Mouse (Mus musculus) E14TG2a.4 (cell line): Measurements from ENCODE around the gene Krtap9-3.

ENCODE experiments used
- H3K27me3 ChIP-seq: 2 replicates; pipeline ENCODE4 v1.6.1; 2014; ENCODE audit warnings: low read length, control low read depth; ENCODE audit not compliant: insufficient read depth
- H3K36me3 ChIP-seq: 2 replicates; pipeline ENCODE4 v1.6.1; 2014; ENCODE audit warnings: low read length, control low read depth; ENCODE audit not compliant: insufficient read depth
- H3K4me1 ChIP-seq: replicated peaks from 2 replicates; pipeline ENCODE4 v1.6.1; 2014; ENCODE audit warnings: low read depth, low read length, control low read depth
- H3K4me3 ChIP-seq: replicated peaks from 2 replicates; pipeline ENCODE4 v1.5.1; 2014; ENCODE audit warnings: mild to moderate bottlenecking, low read length
- H3K9me3 ChIP-seq: 2 replicates; pipeline ENCODE4 v1.6.1; 2014; ENCODE audit warnings: low read length, control low read depth
- CTCF ChIP-seq: conservative IDR thresholded peaks from 2 replicates; pipeline ENCODE4 v1.5.1; 2014; ENCODE audit warnings: low read length
- NANOG ChIP-seq: IDR thresholded peaks from 2 replicates; pipeline ENCODE4 v1.6.1; 2014; ENCODE audit warnings: borderline replicate concordance, low read length, mixed read lengths
- POU5F1 ChIP-seq: IDR thresholded peaks from 2 replicates; pipeline ENCODE4 v1.6.1; 2014; ENCODE audit warnings: low read length, borderline replicate concordance

Krtap9-3 gene

GRCm38 (mm10) chr11:99581051-99581450 is 16.9 kb downstream of the Krtap9-3 start:
- H3K27me3 ChIP-seq: no peaks in the 10 kb centered on the region

GRCm38 (mm10) chr11:99580636-99581035 is 17.3 kb downstream of the Krtap9-3 start, which contains the start of gene Krtap1-5:
TSS of gene Krtap1-5 (minus strand) at chr11:99581016.
- TF ChIP-seq CTCF (no peak), NANOG (no peak), POU5F1 (no peak)
- Histone ChIP-seq H3K36me3 (no peaks in the 10 kb centered on the region), H3K4me1 (no peaks in the 10 kb centered on the region), H3K27me3 (no peaks in the 10 kb centered on the region), H3K9me3 (no peaks in the 10 kb centered on the region), H3K4me3 (no peak within 1 kb of the TSS)

More at GRCm38 (mm10) chr11:99581051-99581450, 16.9 kb downstream of the Krtap9-3 start:
- H3K4me1 ChIP-seq: no peaks in the 10 kb centered on the region
- H3K9me3 ChIP-seq: no peaks in the 10 kb centered on the region
- no peak overlapping the region for H3K4me3 ChIP-seq
- H3K36me3 ChIP-seq: no peaks in the 10 kb centered on the region
- TF ChIP-seq POU5F1 (no peak), NANOG (no peak), CTCF (no peak)

- no peak overlapping the region for H3K4me3 ChIP-seq
- H3K36me3 ChIP-seq: no peaks in the 10 kb centered on the region
- no peaks in the 10 kb centered on the region for H3K9me3 ChIP-seq
- H3K4me1 ChIP-seq: no peaks in the 10 kb centered on the region; the same call in 1 of the 2 replicates
- TF ChIP-seq NANOG: no peak
- TF ChIP-seq POU5F1: no peak
- peak; percentile 87 for TF ChIP-seq CTCF
- no peaks in the 10 kb centered on the region for H3K27me3 ChIP-seq
Measured at GRCm38 (mm10) chr11:99574106-99574505, 23.8 kb downstream of the Krtap9-3 start.

- no peak overlapping the region for H3K4me3 ChIP-seq
- TF ChIP-seq POU5F1 (no peak), CTCF (no peak), NANOG (no peak)
- no peaks in the 10 kb centered on the region; the same call in 1 of the 2 replicates for H3K4me1 ChIP-seq
- no peaks in the 10 kb centered on the region for H3K36me3 ChIP-seq
- H3K27me3 ChIP-seq: no peaks in the 10 kb centered on the region
- no peaks in the 10 kb centered on the region for H3K9me3 ChIP-seq
Measured at GRCm38 (mm10) chr11:99573164-99573563, 24.7 kb downstream of the Krtap9-3 start.

GRCm38 (mm10) chr11:99566530-99566929 is 31.4 kb downstream of the Krtap9-3 start, which contains the start of gene Krtap3-1:
TSS of gene Krtap3-1 (minus strand) at chr11:99566630.
- H3K36me3 ChIP-seq: no peaks in the 10 kb centered on the region
- H3K27me3 ChIP-seq: no peaks in the 10 kb centered on the region
- H3K4me1 ChIP-seq: no peaks in the 10 kb centered on the region

GRCm38 (mm10) chr11:99562580-99562979 is 35.3 kb downstream of the Krtap9-3 start:
- H3K27me3 ChIP-seq: no peaks in the 10 kb centered on the region
- H3K9me3 ChIP-seq: no peaks in the 10 kb centered on the region
- no peak overlapping the region for H3K4me3 ChIP-seq
- H3K4me1 ChIP-seq: no peaks in the 10 kb centered on the region
- TF ChIP-seq NANOG (no peak), POU5F1 (no peak), CTCF (no peak)
- no peaks in the 10 kb centered on the region for H3K36me3 ChIP-seq

More at GRCm38 (mm10) chr11:99566530-99566929, 31.4 kb downstream of the Krtap9-3 start, which contains the start of gene Krtap3-1:
- Histone ChIP-seq H3K4me3 (no peak within 1 kb of the TSS), H3K9me3 (no peaks in the 10 kb centered on the region)
- no peak for TF ChIP-seq CTCF
- TF ChIP-seq POU5F1: no peak
- no peak for TF ChIP-seq NANOG

- Histone ChIP-seq H3K4me1 (no peaks in the 10 kb centered on the region), H3K4me3 (no peak within 1 kb of the TSS), H3K36me3 (no peaks in the 10 kb centered on the region), H3K27me3 (no peaks in the 10 kb centered on the region), H3K9me3 (no peaks in the 10 kb centered on the region)
- TF ChIP-seq CTCF: no peak
- TF ChIP-seq NANOG: no peak
- no peak for TF ChIP-seq POU5F1
Measured at GRCm38 (mm10) chr11:99559366-99559765, 38.5 kb downstream of the Krtap9-3 start, which contains the start of gene Gm11939. TSS of gene Gm11939 (minus strand) at chr11:99559466.

GRCm38 (mm10) chr11:99557976-99558745 is 39.7 kb downstream of the Krtap9-3 start:
- TF ChIP-seq POU5F1: no peak
- TF ChIP-seq CTCF: no peak
- no peak for TF ChIP-seq NANOG
- H3K36me3 ChIP-seq: no peaks in the 10 kb centered on the region

GRCm38 (mm10) chr11:99556753-99557152 is 41.2 kb downstream of the Krtap9-3 start, which contains the start of gene Krtap3-2:
TSS of gene Krtap3-2 (minus strand) at chr11:99556853.
- Histone ChIP-seq H3K4me1 (no peaks in the 10 kb centered on the region), H3K4me3 (no peak within 1 kb of the TSS), H3K36me3 (no peaks in the 10 kb centered on the region), H3K27me3 (no peaks in the 10 kb centered on the region), H3K9me3 (no peaks in the 10 kb centered on the region)
- no peak for TF ChIP-seq NANOG
- TF ChIP-seq CTCF: no peak
- TF ChIP-seq POU5F1: no peak

More at GRCm38 (mm10) chr11:99557976-99558745, 39.7 kb downstream of the Krtap9-3 start:
- Histone ChIP-seq H3K4me3 (no peak overlapping the region), H3K4me1 (no peaks in the 10 kb centered on the region), H3K27me3 (no peaks in the 10 kb centered on the region), H3K9me3 (no peaks in the 10 kb centered on the region)
